Mouse (Mus musculus) embryonic facial prominence, embryonic 11.5 days (tissue): Measurements from ENCODE around the gene Reg3a. TPM values are rescaled to one million over a fixed set of nuclear protein-coding genes. Genes with fewer than 3 reads are reported as not detected.

ENCODE experiments used
- ATAC-seq: fragments of 200-750 bp; cut with Nextera tagmentation; replicated peaks from 2 replicates; pipeline ENCODE4 v1.8.0; 2017; ENCODE audit warnings: low read depth; ENCODE audit not compliant: insufficient number of reproducible peaks, low FRiP score, low TSS enrichment
- DNase-seq: peaks from one replicate; pipeline ENCODE4 v3.0.0-alpha.2; 2015; ENCODE audit warnings: low spot score
- H3K27ac ChIP-seq: fragments of 300-500 bp; sonication (generic); replicated peaks from 2 replicates; pipeline ENCODE4 v1.5.1; 2014; ENCODE audit warnings: mild to moderate bottlenecking, low read depth, low read length, control low read depth
- H3K27me3 ChIP-seq: fragments of 300-500 bp; sonication (generic); 2 replicates; pipeline ENCODE4 v1.6.1; 2014; ENCODE audit warnings: mild to moderate bottlenecking, low read length, moderate library complexity, mixed read lengths; ENCODE audit not compliant: control insufficient read depth, insufficient read depth
- H3K36me3 ChIP-seq: fragments of 300-500 bp; sonication (generic); replicated peaks from 2 replicates; pipeline ENCODE4 v1.6.1; 2014; ENCODE audit warnings: low read depth, mild to moderate bottlenecking, low read length, moderate library complexity, mixed read lengths; ENCODE audit not compliant: control insufficient read depth, insufficient read depth
- H3K4me1 ChIP-seq: fragments of 300-500 bp; sonication (generic); 2 replicates; pipeline ENCODE4 v1.6.1; 2014; ENCODE audit warnings: low read length, mixed read lengths; ENCODE audit not compliant: control insufficient read depth, insufficient read depth
- H3K4me2 ChIP-seq: fragments of 300-500 bp; sonication (generic); 2 replicates; pipeline ENCODE4 v1.6.1; 2014; ENCODE audit warnings: low read depth, mild to moderate bottlenecking, control low read depth, low read length, moderate library complexity
- H3K4me3 ChIP-seq: fragments of 300-500 bp; sonication (generic); 2 replicates; pipeline ENCODE4 v1.5.1; 2014; ENCODE audit warnings: low read depth, low read length, control low read depth
- H3K9ac ChIP-seq: fragments of 300-500 bp; sonication (generic); replicated peaks from 2 replicates; pipeline ENCODE4 v1.6.1; 2014; ENCODE audit warnings: mild to moderate bottlenecking, control low read depth, low read length
- H3K9me3 ChIP-seq: fragments of 300-500 bp; sonication (generic); replicated peaks from 2 replicates; pipeline ENCODE4 v1.6.1; 2016; ENCODE audit warnings: mild to moderate bottlenecking, low read length, inconsistent platforms, mixed read lengths; ENCODE audit not compliant: control insufficient read depth
- WGBS: fragments of 180-500 bp; shearing (Covaris S2); extraction: QIAGEN DNeasy Blood & Tissue Kit; methylation state at CpG from one replicate; pipeline ENCODE4 v1.1.7; 2014; 5-methylcytosine and 5-hydroxymethylcytosine counted together
- polyA plus RNA-seq: library from polyadenylated mRNA; unstranded; fragments of >200 nt; fragmentation: Nextera tagmentation; extraction: Ambion mirVana; gene quantifications from 2 replicates; pipeline ENCODE4 v1.2.1, GENCODE M21; 2014

Reg3a gene
- polyA plus RNA-seq, result not detected in 2 replicates

- no peaks in the 10 kb centered on the region for H3K9me3 ChIP-seq
- no peak within 1 kb of the TSS for H3K4me3 ChIP-seq
- no peak for ATAC-seq
- DNase-seq, result no peak
- H3K4me2 ChIP-seq, result no peak within 1 kb of the TSS
- H3K27me3 ChIP-seq, result no peaks in the 10 kb centered on the region
- H3K27ac ChIP-seq, result no peak within 1 kb of the TSS
- H3K4me1 ChIP-seq, result no peaks in the 10 kb centered on the region
- H3K9ac ChIP-seq, result no peak within 1 kb of the TSS
- H3K36me3 ChIP-seq, result no peaks in the 10 kb centered on the region
Measured at GRCm38 (mm10) chr6:78380409-78380808, at the start of gene Reg3a. Gene Reg3a, plus strand, starts transcription at chr6:78380709.

GRCm38 (mm10) chr6:78331919-78332569 lies 48.5 kb upstream of the Reg3a start:
- Histone ChIP-seq H3K27me3 (no peaks in the 10 kb centered on the region), H3K4me3 (no peak overlapping the region), H3K9me3 (no peaks in the 10 kb centered on the region), H3K4me1 (no peaks in the 10 kb centered on the region), H3K36me3 (no peaks in the 10 kb centered on the region), H3K27ac (no peak overlapping the region), H3K9ac (no peak overlapping the region), H3K4me2 (no peak overlapping the region)
- ATAC-seq (no peak), DNase-seq (peak; percentile 63)
- WGBS, result 37% methylated on average over 7 of the region's 7 CpGs

- Histone ChIP-seq H3K4me2 (no peak overlapping the region), H3K27me3 (no peaks in the 10 kb centered on the region), H3K9me3 (no peaks in the 10 kb centered on the region), H3K9ac (no peak overlapping the region), H3K4me3 (no peak overlapping the region), H3K36me3 (no peaks in the 10 kb centered on the region), H3K4me1 (no peaks in the 10 kb centered on the region), H3K27ac (no peak overlapping the region)
- no peak for ATAC-seq
- no peak for DNase-seq
Measured at GRCm38 (mm10) chr6:78340296-78340695, 40.2 kb upstream of the Reg3a start.

- H3K9ac ChIP-seq, result no peak overlapping the region
- H3K27ac ChIP-seq, result no peak overlapping the region
- H3K4me3 ChIP-seq, result no peak overlapping the region
- no peaks in the 10 kb centered on the region for H3K27me3 ChIP-seq
- H3K4me1 ChIP-seq, result no peaks in the 10 kb centered on the region
- DNase-seq, result no peak
- no peaks in the 10 kb centered on the region for H3K9me3 ChIP-seq
- H3K4me2 ChIP-seq, result no peak overlapping the region
- H3K36me3 ChIP-seq, result no peaks in the 10 kb centered on the region
- no peak for ATAC-seq
- WGBS, result 75% methylated on average over 2 of the region's 2 CpGs
Measured at GRCm38 (mm10) chr6:78341689-78342088, 38.8 kb upstream of the Reg3a start.

GRCm38 (mm10) chr6:78361971-78362563 lies 18.4 kb upstream of the Reg3a start:
- Histone ChIP-seq H3K36me3 (no peaks in the 10 kb centered on the region), H3K4me2 (no peak overlapping the region), H3K27ac (no peak overlapping the region), H3K4me1 (no peaks in the 10 kb centered on the region), H3K4me3 (no peak overlapping the region), H3K9ac (no peak overlapping the region), H3K27me3 (no peaks in the 10 kb centered on the region), H3K9me3 (no peaks in the 10 kb centered on the region)
- no peak for DNase-seq
- no peak for ATAC-seq
- WGBS, result 68% methylated on average over 2 of the region's 2 CpGs

- DNase-seq, result no peak
- 87% methylated on average over 2 of the region's 2 CpGs for WGBS
- no peak for ATAC-seq
Measured at GRCm38 (mm10) chr6:78370357-78370756, 10.2 kb upstream of the Reg3a start, which contains the start of gene Reg3b. Gene Reg3b, plus strand, starts transcription at chr6:78370657.

GRCm38 (mm10) chr6:78378765-78379164 lies 1.7 kb upstream of the Reg3a start, which contains the start of gene Reg3d:
Gene Reg3d, minus strand, starts transcription at chr6:78378865.
- Histone ChIP-seq H3K9me3 (no peaks in the 10 kb centered on the region), H3K4me1 (no peaks in the 10 kb centered on the region), H3K4me2 (no peak within 1 kb of the TSS), H3K9ac (no peak within 1 kb of the TSS), H3K27me3 (no peaks in the 10 kb centered on the region), H3K4me3 (no peak within 1 kb of the TSS), H3K27ac (no peak within 1 kb of the TSS), H3K36me3 (no peaks in the 10 kb centered on the region)
- 67% methylated on average over 2 of the region's 2 CpGs for WGBS
- no peak for ATAC-seq
- DNase-seq, result no peak

More at GRCm38 (mm10) chr6:78370357-78370756, 10.2 kb upstream of the Reg3a start, which contains the start of gene Reg3b:
- H3K4me1 ChIP-seq, result no peaks in the 10 kb centered on the region
- H3K36me3 ChIP-seq, result no peaks in the 10 kb centered on the region
- no peak within 1 kb of the TSS for H3K27ac ChIP-seq
- H3K4me2 ChIP-seq, result no peak within 1 kb of the TSS
- H3K9ac ChIP-seq, result no peak within 1 kb of the TSS
- H3K9me3 ChIP-seq, result no peaks in the 10 kb centered on the region
- H3K27me3 ChIP-seq, result no peaks in the 10 kb centered on the region
- H3K4me3 ChIP-seq, result no peak within 1 kb of the TSS

- H3K27ac ChIP-seq, result no peak overlapping the region
- H3K36me3 ChIP-seq, result no peaks in the 10 kb centered on the region
- H3K27me3 ChIP-seq, result no peaks in the 10 kb centered on the region
- H3K9ac ChIP-seq, result no peak overlapping the region
- no peaks in the 10 kb centered on the region for H3K9me3 ChIP-seq
- no peak overlapping the region for H3K4me3 ChIP-seq
- no peak for DNase-seq
- 84% methylated on average over 3 of the region's 3 CpGs for WGBS
- no peak overlapping the region for H3K4me2 ChIP-seq
- no peaks in the 10 kb centered on the region for H3K4me1 ChIP-seq
- no peak for ATAC-seq
Measured at GRCm38 (mm10) chr6:78385609-78386008, 5.1 kb downstream of the Reg3a start.
